Mouse (Mus musculus): ENCODE measurements around the gene Ctbp2.

- TF ChIP-seq GABPA (IDR thresholded peaks at IDR 0.05; ENCODE audit: low read depth, low read length), result no peak
- TF ChIP-seq EP300 (IDR thresholded peaks at IDR 0.05; ENCODE audit: low read depth in 1 of 2, low read length in 2 of 2), result no peak
- no peak for TF ChIP-seq CHD1 (IDR thresholded peaks at IDR 0.05; ENCODE audit: low read depth, low read length)
- no peak for TF ChIP-seq MAX (IDR thresholded peaks at IDR 0.05; ENCODE audit: low read length)
- TF ChIP-seq KAT2A (conservative IDR thresholded peaks at IDR 0.05; ENCODE audit: low read depth, low read length), result no peak
Observed at GRCm38 (mm10) chr7:133161362-133162080, 37.4 kb upstream of the Ctbp2 start.
